ENCODE assay signal across 41 mouse cellular contexts in the genomic region with DNA sequence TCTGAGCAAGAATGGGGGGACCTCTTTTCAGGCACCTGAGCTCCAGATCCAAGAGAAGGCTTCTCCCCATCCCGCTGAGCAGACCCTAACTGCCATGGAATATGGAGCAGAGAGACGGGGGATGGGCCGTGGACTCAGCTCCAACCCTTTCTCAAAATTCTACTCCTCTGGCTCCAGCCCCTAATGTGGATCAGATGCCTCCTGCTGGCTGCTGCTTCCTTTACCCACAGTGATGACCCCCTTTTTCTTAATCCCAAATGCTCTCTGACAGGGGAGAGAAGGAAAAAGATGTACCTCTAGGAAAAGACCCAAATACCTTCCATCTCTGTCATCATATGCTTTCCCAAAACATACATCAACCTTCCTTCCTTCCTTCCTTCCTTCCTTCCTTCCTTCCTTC. TPM values are rescaled to one million over a fixed set of nuclear protein-coding genes. Genes with fewer than 3 reads are reported as not detected.
"Had no signal": no experiment of that assay in that cellular context is flagged by ENCODE, and none has a peak within 500 bp of the region (broad histone marks: within the 10 kb centered on the region; RNA-seq: fewer than 3 reads in every experiment).

A gene (minus strand): TSS at position 101 of the 400 bp plus-strand sequence.

- H3K9me3 ChIP-seq: heart, embryonic 10.5 days; heart, embryonic 12.5 days; heart, embryonic 13.5 days; heart, embryonic 15.5 days; hindbrain, embryonic 10.5 days; hindbrain, embryonic 12.5 days; hindbrain, embryonic 13.5 days; hindbrain, embryonic 15.5 days; intestine, embryonic 15.5 days; kidney, embryonic 15.5 days had no signal

- DNase-seq: heart, postnatal 10 days; heart, postnatal 14 days; heart, postnatal 36 days; heart, postnatal 4 days; kidney, adult 11 months; kidney, adult 18-20 months; kidney, adult 2 months; kidney, adult 8-10 months; kidney, adult 9 months; kidney, postnatal 10 days; kidney, postnatal 14 days; kidney, postnatal 25 days; kidney, postnatal 36 days; kidney, postnatal 4 days; layer of hippocampus, adult 9-11 months; layer of hippocampus, postnatal 36 days had no signal

- H3K36me3 ChIP-seq: heart, embryonic 10.5 days; heart, embryonic 12.5 days; heart, embryonic 13.5 days; heart, embryonic 15.5 days; hindbrain, embryonic 10.5 days; hindbrain, embryonic 12.5 days; hindbrain, embryonic 13.5 days; hindbrain, embryonic 15.5 days; intestine, embryonic 15.5 days; kidney, embryonic 15.5 days had no signal

- ATAC-seq: hindbrain, embryonic 16.5 days; hindbrain, postnatal 0 days; inflammation-experienced regulatory T-cells, adult 6 months; intestine, embryonic 15.5 days; intestine, embryonic 16.5 days; intestine, postnatal 0 days had no signal

- H3K9ac ChIP-seq: heart, embryonic 12.5 days; heart, embryonic 13.5 days; heart, embryonic 15.5 days; hindbrain, embryonic 12.5 days; hindbrain, embryonic 13.5 days; hindbrain, embryonic 14.5 days; hindbrain, embryonic 15.5 days; intestine, embryonic 15.5 days; kidney, embryonic 15.5 days had no signal

- H3K27me3 ChIP-seq: heart, embryonic 15.5 days; hindbrain, embryonic 12.5 days; hindbrain, embryonic 15.5 days; intestine, embryonic 15.5 days; kidney, embryonic 15.5 days had no signal

- H3K27ac ChIP-seq: heart, embryonic 10.5 days; heart, embryonic 13.5 days; heart, embryonic 15.5 days; hindbrain, embryonic 10.5 days; hindbrain, embryonic 12.5 days; hindbrain, embryonic 13.5 days; hindbrain, embryonic 14.5 days; hindbrain, embryonic 15.5 days; hindbrain, postnatal 0 days; intestine, embryonic 15.5 days; kidney, embryonic 15.5 days; kidney, postnatal 0 days; layer of hippocampus, adult 2 months had no signal

- H3K4me2 ChIP-seq: heart, embryonic 11.5 days; heart, embryonic 12.5 days; heart, embryonic 13.5 days; heart, embryonic 15.5 days; hindbrain, embryonic 12.5 days; hindbrain, embryonic 13.5 days; hindbrain, embryonic 14.5 days; hindbrain, embryonic 15.5 days; intestine, embryonic 15.5 days; kidney, embryonic 15.5 days had no signal

- H3K4me1 ChIP-seq: heart, embryonic 10.5 days; heart, embryonic 12.5 days; heart, embryonic 13.5 days; heart, embryonic 15.5 days; hindbrain, embryonic 12.5 days; hindbrain, embryonic 15.5 days; intestine, embryonic 15.5 days had no signal

- H3K4me3 ChIP-seq: heart, embryonic 10.5 days; heart, embryonic 12.5 days; heart, embryonic 13.5 days; heart, embryonic 15.5 days; hindbrain, embryonic 10.5 days; hindbrain, embryonic 12.5 days; hindbrain, embryonic 13.5 days; hindbrain, embryonic 15.5 days; intestine, embryonic 15.5 days; kidney, embryonic 15.5 days; layer of hippocampus, adult 2 months had no signal

RNA-seq across cellular contexts. Expression of the gene that starts here (rescaled TPM):
- polyA plus RNA-seq: heart, embryonic 10.5 days; heart, embryonic 11.5 days; heart, embryonic 12.5 days; heart, embryonic 13.5 days; heart, embryonic 14.5 days; heart, embryonic 15.5 days; heart, embryonic 16.5 days; heart, postnatal 0 days; hindbrain, embryonic 10.5 days; hindbrain, embryonic 12.5 days; inflammation-experienced regulatory T-cells, adult 6 months; intestine, embryonic 15.5 days; intestine, embryonic 16.5 days; intestine, postnatal 0 days; kidney, embryonic 14.5 days; kidney, embryonic 15.5 days; kidney, embryonic 16.5 days; large intestine, adult 2 months had no signal
